Mouse (Mus musculus): Measurements from ENCODE around the gene Med10. TPM values are rescaled to one million over a fixed set of nuclear protein-coding genes. Genes with fewer than 3 reads are reported as not detected.

Gene Med10
- polyA plus RNA-seq, 1 experiment = 10.2 TPM

GRCm38 (mm10) chr13:69825396-69826095, 23.4 kb downstream of the Med10 start:
- Histone ChIP-seq H3K27me3 (replicated peaks) (peaks cover 47% of the 10 kb centered on the region), H3K4me1 (no peaks in the 10 kb centered on the region), H3K4me3 (replicated peaks) (no peak overlapping the region), H3K9me3 (no peaks in the 10 kb centered on the region), H3K36me3 (replicated peaks; ENCODE audit: low read length) (no peaks in the 10 kb centered on the region)
- TF ChIP-seq FLI1 (IDR thresholded peaks at IDR 0.05; ENCODE audit: low read length) (no peak), GATA1 (IDR thresholded peaks at IDR 0.05; ENCODE audit: borderline replicate concordance, low read length) (no peak)

GRCm38 (mm10) chr13:69830606-69831005, 28.4 kb downstream of the Med10 start:
- TF ChIP-seq FLI1 (IDR thresholded peaks at IDR 0.05; ENCODE audit: low read length) (no peak), GATA1 (IDR thresholded peaks at IDR 0.05; ENCODE audit: borderline replicate concordance, low read length) (no peak)
- no peaks in the 10 kb centered on the region for H3K4me1 ChIP-seq
- no peaks in the 10 kb centered on the region for H3K36me3 ChIP-seq (replicated peaks; ENCODE audit: low read length)
- no peaks in the 10 kb centered on the region for H3K9me3 ChIP-seq
- peaks cover 15% of the 10 kb centered on the region for H3K27me3 ChIP-seq (replicated peaks)
- no peak overlapping the region for H3K4me3 ChIP-seq (replicated peaks)

- no peak overlapping the region for H3K4me3 ChIP-seq (replicated peaks)
- no peaks in the 10 kb centered on the region for H3K36me3 ChIP-seq (replicated peaks; ENCODE audit: low read length)
- H3K9me3 ChIP-seq = no peaks in the 10 kb centered on the region
- H3K4me1 ChIP-seq = no peaks in the 10 kb centered on the region
- no peak for TF ChIP-seq GATA1 (IDR thresholded peaks at IDR 0.05; ENCODE audit: borderline replicate concordance, low read length)
- TF ChIP-seq FLI1 (IDR thresholded peaks at IDR 0.05; ENCODE audit: low read length) = no peak
- peaks cover 5% of the 10 kb centered on the region for H3K27me3 ChIP-seq (replicated peaks)
These were observed 30.4 kb downstream of the Med10 start for GRCm38 (mm10) chr13:69832578-69832977.

- TF ChIP-seq FLI1 (IDR thresholded peaks at IDR 0.05; ENCODE audit: low read length) = no peak
- no peak for TF ChIP-seq GATA1 (IDR thresholded peaks at IDR 0.05; ENCODE audit: borderline replicate concordance, low read length)
- H3K4me3 ChIP-seq (replicated peaks) = no peak overlapping the region
- H3K4me1 ChIP-seq = no peaks in the 10 kb centered on the region
- no peaks in the 10 kb centered on the region for H3K36me3 ChIP-seq (replicated peaks; ENCODE audit: low read length)
- peaks cover 5% of the 10 kb centered on the region for H3K27me3 ChIP-seq (replicated peaks)
- no peaks in the 10 kb centered on the region for H3K9me3 ChIP-seq
These were observed 31.2 kb downstream of the Med10 start for GRCm38 (mm10) chr13:69833416-69833815.

- no peak for TF ChIP-seq FLI1 (IDR thresholded peaks at IDR 0.05; ENCODE audit: low read length)
- no peak for TF ChIP-seq GATA1 (IDR thresholded peaks at IDR 0.05; ENCODE audit: borderline replicate concordance, low read length)
- no peaks in the 10 kb centered on the region for H3K36me3 ChIP-seq (replicated peaks; ENCODE audit: low read length)
- H3K4me3 ChIP-seq (replicated peaks) = no peak overlapping the region
- no peaks in the 10 kb centered on the region for H3K27me3 ChIP-seq (replicated peaks)
- peaks cover 10% of the 10 kb centered on the region; the same call in 1 of the 2 replicates for H3K9me3 ChIP-seq
- H3K4me1 ChIP-seq = no peaks in the 10 kb centered on the region
These were observed 43.4 kb downstream of the Med10 start for GRCm38 (mm10) chr13:69845592-69845991.

- TF ChIP-seq GATA1 (IDR thresholded peaks at IDR 0.05; ENCODE audit: borderline replicate concordance, low read length) (no peak), FLI1 (IDR thresholded peaks at IDR 0.05; ENCODE audit: low read length) (no peak)
- Histone ChIP-seq H3K9me3 (peaks cover 16% of the 10 kb centered on the region; the same call in 1 of the 2 replicates), H3K4me3 (replicated peaks) (no peak overlapping the region), H3K4me1 (no peaks in the 10 kb centered on the region), H3K36me3 (replicated peaks; ENCODE audit: low read length) (no peaks in the 10 kb centered on the region), H3K27me3 (replicated peaks) (no peaks in the 10 kb centered on the region)
These were observed 47.4 kb downstream of the Med10 start for GRCm38 (mm10) chr13:69849579-69849978.

- no peaks in the 10 kb centered on the region for H3K4me1 ChIP-seq
- H3K9me3 ChIP-seq = peaks cover 8% of the 10 kb centered on the region; the same call in 1 of the 2 replicates
- H3K36me3 ChIP-seq (replicated peaks; ENCODE audit: low read length) = no peaks in the 10 kb centered on the region
- no peak overlapping the region for H3K4me3 ChIP-seq (replicated peaks)
- TF ChIP-seq GATA1 (IDR thresholded peaks at IDR 0.05; ENCODE audit: borderline replicate concordance, low read length) (no peak), FLI1 (IDR thresholded peaks at IDR 0.05; ENCODE audit: low read length) (no peak)
- H3K27me3 ChIP-seq (replicated peaks) = no peaks in the 10 kb centered on the region
These were observed 50.1 kb downstream of the Med10 start for GRCm38 (mm10) chr13:69852313-69852712.

GRCm38 (mm10) chr13:69853425-69854043, 51.3 kb downstream of the Med10 start:
- H3K9me3 ChIP-seq = peaks cover 8% of the 10 kb centered on the region; the same call in 1 of the 2 replicates
- TF ChIP-seq FLI1 (IDR thresholded peaks at IDR 0.05; ENCODE audit: low read length) = no peak
- no peak for TF ChIP-seq GATA1 (IDR thresholded peaks at IDR 0.05; ENCODE audit: borderline replicate concordance, low read length)
- H3K36me3 ChIP-seq (replicated peaks; ENCODE audit: low read length) = no peaks in the 10 kb centered on the region
- no peaks in the 10 kb centered on the region for H3K27me3 ChIP-seq (replicated peaks)
- no peaks in the 10 kb centered on the region for H3K4me1 ChIP-seq
- no peak overlapping the region for H3K4me3 ChIP-seq (replicated peaks)

- Histone ChIP-seq H3K36me3 (replicated peaks; ENCODE audit: low read length) (no peaks in the 10 kb centered on the region), H3K4me3 (replicated peaks) (no peak overlapping the region), H3K4me1 (no peaks in the 10 kb centered on the region), H3K9me3 (0 out of 2 replicates have a peak, but pooled peaks cover 5% of the 10 kb centered on the region), H3K27me3 (replicated peaks) (no peaks in the 10 kb centered on the region)
- TF ChIP-seq GATA1 (IDR thresholded peaks at IDR 0.05; ENCODE audit: borderline replicate concordance, low read length) (no peak), FLI1 (IDR thresholded peaks at IDR 0.05; ENCODE audit: low read length) (no peak)
These were observed 53.7 kb downstream of the Med10 start for GRCm38 (mm10) chr13:69855941-69856340.

GRCm38 (mm10) chr13:69862276-69862675, 60.1 kb downstream of the Med10 start:
- no peak overlapping the region for H3K4me3 ChIP-seq (replicated peaks)
- no peaks in the 10 kb centered on the region for H3K36me3 ChIP-seq (replicated peaks; ENCODE audit: low read length)
- H3K9me3 ChIP-seq = peaks cover 25% of the 10 kb centered on the region
- no peaks in the 10 kb centered on the region for H3K4me1 ChIP-seq
- TF ChIP-seq GATA1 (IDR thresholded peaks at IDR 0.05; ENCODE audit: borderline replicate concordance, low read length) (no peak), FLI1 (IDR thresholded peaks at IDR 0.05; ENCODE audit: low read length) (no peak)
- no peaks in the 10 kb centered on the region for H3K27me3 ChIP-seq (replicated peaks)

Data from megakaryocyte, embryonic 14.5 days (primary cell).